Mouse (Mus musculus) ES-E14 (cell line): ENCODE results near the gene Lypd8.
"Not testable (repeated sequence)": the region's sequence is repeated elsewhere in the genome, so short reads cannot be mapped to it uniquely, and the experiment has no call there.

Experiments used
- HCFC1 ChIP-seq: IDR thresholded peaks from 2 replicates; pipeline ENCODE4 v1.6.1; 2012; ENCODE audit warnings: low read length, inconsistent platforms, borderline replicate concordance; ENCODE audit not compliant: insufficient read depth
- MAFK ChIP-seq: IDR thresholded peaks from 2 replicates; pipeline ENCODE4 v1.6.1; 2014; ENCODE audit warnings: mild to moderate bottlenecking, low read depth, low read length, inconsistent platforms; ENCODE audit not compliant: insufficient read depth
- ZNF384 ChIP-seq: IDR thresholded peaks from 2 replicates; pipeline ENCODE4 v1.6.1; 2012; ENCODE audit warnings: low read depth, low read length, inconsistent platforms

GRCm38 (mm10) chr11:58366191-58366590, 12.7 kb upstream of the Lypd8 start:
- not testable (repeated sequence) for TF ChIP-seq ZNF384, HCFC1, MAFK
